Comparison of ENCODE assay signal across 8 mouse cellular contexts in genomic region chr9:36767203-36768143, GRCm38 (mm10). TPM values are rescaled to one million over a fixed set of nuclear protein-coding genes. Genes with fewer than 3 reads are reported as not detected.
DNase-seq lines count a peak whose midpoint lies in the region; ATAC-seq and TF ChIP-seq lines count a peak whose summit lies in the region.

Stt3a (minus strand) TSS chr9:36767679.

- H3K4me2 ChIP-seq in lung, postnatal 0 days (replicated peaks; ENCODE audit: low read depth, low read length): peak within 1 kb of the TSS; percentile 84

- ATAC-seq in frontal cortex, adult (ENCODE audit: low TSS enrichment): peak; percentile 98
- ATAC-seq in lung, postnatal 0 days: peak; percentile 99

- H3K36me3 ChIP-seq in hindbrain, embryonic 10.5 days: peaks cover 25% of the 10 kb centered on the region
- no peaks in the 10 kb centered on the region for H3K36me3 ChIP-seq in lung, postnatal 0 days (ENCODE audit: insufficient read depth, low read length)

- no peak; the same call in 1 of the 2 replicates for TF ChIP-seq CTCF in lung, postnatal 0 days (IDR thresholded peaks at IDR 0.05)

- H3K27ac ChIP-seq in hindbrain, embryonic 10.5 days: peak within 1 kb of the TSS; percentile 93
- H3K27ac ChIP-seq in lung, postnatal 0 days (ENCODE audit: low read length): peak within 1 kb of the TSS; percentile 94

- no peaks in the 10 kb centered on the region for H3K27me3 ChIP-seq in hindbrain, embryonic 10.5 days (ENCODE audit: insufficient read depth, poor library complexity, severe bottlenecking)
- H3K27me3 ChIP-seq in lung, postnatal 0 days (replicated peaks; ENCODE audit: insufficient read depth, low read length): no peaks in the 10 kb centered on the region

- peaks cover 18% of the 10 kb centered on the region for H3K4me1 ChIP-seq in hindbrain, embryonic 10.5 days (replicated peaks)
- peaks cover 8% of the 10 kb centered on the region; the same call in 1 of the 2 replicates for H3K4me1 ChIP-seq in lung, postnatal 0 days (ENCODE audit: insufficient read depth, low read depth, low read length)

- peak; percentile 42; the same call in 1 of the 2 replicates for TF ChIP-seq EP300 in lung, postnatal 0 days (IDR thresholded peaks at IDR 0.05)

- under 1% methylated on average over 60 of the region's 60 CpGs for WGBS in hindbrain, embryonic 10.5 days
- under 1% methylated on average over 58 of the region's 60 CpGs for WGBS in lung, postnatal 0 days

- H3K4me3 ChIP-seq in hindbrain, embryonic 10.5 days: peak within 1 kb of the TSS; percentile 93
- H3K4me3 ChIP-seq in lung, postnatal 0 days (ENCODE audit: low read depth, low read length): peak within 1 kb of the TSS; percentile 95

- H3K9ac ChIP-seq in lung, postnatal 0 days (replicated peaks; ENCODE audit: low read depth): peak within 1 kb of the TSS; percentile 83

- no peaks in the 10 kb centered on the region for H3K9me3 ChIP-seq in hindbrain, embryonic 10.5 days
- no peaks in the 10 kb centered on the region for H3K9me3 ChIP-seq in lung, postnatal 0 days (ENCODE audit: low read length)

- DNase-seq in MN1 (ENCODE audit: low spot score): peak; percentile 99
- DNase-seq in cerebellum, adult 9-10 months: peak; percentile 99
- DNase-seq in hindbrain, embryonic 10.5 days (ENCODE audit: low spot score): peak; percentile 98
- DNase-seq in layer of hippocampus, adult 9-11 months: peak; percentile 100
- DNase-seq in lung, postnatal 0 days (ENCODE audit: low spot score): peak; percentile 100
- DNase-seq in ovary, postnatal 14 days (ENCODE audit: low spot score): peak; percentile 97
- DNase-seq in thymus, postnatal 14 days: peak; percentile 96

RNA-seq across cellular contexts. Expression of gene Stt3a, which starts in this region (rescaled TPM):
- polyA plus RNA-seq in hindbrain, embryonic 10.5 days (2016; fragmentation: Nextera tagmentation; extraction: Ambion mirVana): 134 and 155 TPM in 2 replicates
- polyA plus RNA-seq in lung, postnatal 0 days (2015; fragmentation: Nextera tagmentation; extraction: Ambion mirVana): 138 and 158 TPM in 2 replicates

Comparison
In these comparisons a context has a peak if more than half of its experiments do, and no peak if none do; other contexts are left out.
1. Peak in every context shown above with its lines: DNase-seq, ATAC-seq, H3K4me3 ChIP-seq and H3K27ac ChIP-seq.